Mouse (Mus musculus): ENCODE data around the gene Ano5. TPM values are rescaled to one million over a fixed set of nuclear protein-coding genes. Genes with fewer than 3 reads are reported as not detected.

Ano5 gene
- 0.01 TPM in 1 of 2 replicates, not detected in the other for polyA plus RNA-seq (2016; fragmentation: Nextera tagmentation; extraction: Ambion mirVana)

DNA sequence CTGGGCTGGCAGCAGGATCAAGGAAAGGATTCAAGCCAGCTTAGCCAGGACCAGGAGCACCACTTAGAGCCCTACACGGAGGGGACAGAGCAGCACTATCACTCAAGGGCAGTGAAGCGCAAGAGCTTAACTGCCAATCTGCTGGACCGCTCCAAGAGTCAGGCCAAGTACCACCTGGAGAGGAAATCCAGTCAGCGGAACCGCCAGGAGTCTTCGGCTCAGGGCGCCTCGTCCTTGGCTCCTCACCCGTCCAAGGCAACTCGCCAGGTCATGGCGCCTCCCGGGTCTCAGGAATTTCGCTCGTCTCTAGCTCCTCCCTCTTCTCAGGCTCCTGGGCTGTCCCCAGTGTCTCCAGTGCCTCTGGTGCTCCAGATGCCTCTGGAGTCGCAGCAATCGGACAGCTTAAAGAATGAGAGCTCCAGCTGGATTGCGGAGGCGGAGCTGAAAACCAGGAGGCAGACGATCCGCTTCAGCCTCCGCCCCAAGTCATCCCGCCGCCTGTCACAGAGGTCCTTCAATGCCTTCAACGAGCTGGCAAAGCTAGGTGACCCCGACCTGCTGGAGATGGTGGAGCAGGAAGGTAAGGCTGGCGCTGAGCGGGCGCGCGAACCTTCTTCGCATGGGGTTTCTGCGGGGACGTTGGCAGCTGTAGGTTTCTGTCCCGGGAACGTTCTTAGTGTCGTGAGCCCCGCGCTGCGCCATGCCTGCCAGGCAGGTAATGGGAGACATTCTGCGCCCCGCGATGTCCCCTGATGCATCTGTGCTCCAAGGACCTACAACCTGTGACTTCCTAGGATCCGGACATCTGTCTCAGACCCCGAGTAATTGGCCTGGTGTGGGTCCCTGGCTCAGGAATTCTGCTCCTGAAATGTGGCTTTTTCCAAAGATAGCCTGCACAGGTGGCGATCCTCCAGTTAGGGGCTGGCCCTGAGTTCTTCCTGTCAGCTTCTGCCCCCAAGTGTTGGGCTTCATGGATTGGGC is at the start of gene Ano5:
Ano5 (plus strand) TSS at position 359 of the 981 bp plus-strand sequence.
- DNase-seq (ENCODE audit: low spot score): peak; percentile 53
- Histone ChIP-seq H3K27ac (peak within 1 kb of the TSS; percentile 14; the same call in 1 of the 2 replicates), H3K36me3 (no peaks in the 10 kb centered on the region), H3K27me3 (ENCODE audit: low read depth, poor library complexity, severe bottlenecking) (peaks cover 34% of the 10 kb centered on the region), H3K9me3 (replicated peaks) (no peaks in the 10 kb centered on the region), H3K4me3 (peak within 1 kb of the TSS; percentile 54), H3K4me1 (peaks cover 11% of the 10 kb centered on the region)
- 3% methylated on average over 45 of the region's 45 CpGs for WGBS

DNA sequence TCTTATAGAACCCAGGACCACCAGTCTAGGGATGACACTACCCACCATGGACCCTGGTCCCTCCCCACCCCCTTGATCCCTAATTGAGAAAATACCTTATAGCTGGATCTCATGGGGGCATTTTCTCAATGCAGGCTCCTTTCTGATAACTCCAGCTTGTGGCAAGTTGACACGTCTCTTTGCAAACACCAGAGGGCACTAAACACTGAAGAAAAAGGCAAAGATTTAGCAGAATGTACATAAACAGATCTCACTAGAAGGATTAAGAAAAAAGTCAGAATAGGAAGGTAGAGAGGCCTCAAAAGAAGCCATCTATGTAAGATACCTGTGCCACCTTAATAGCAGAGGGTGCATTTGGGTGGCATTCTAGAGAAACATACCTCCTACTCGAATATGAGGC is 11.4 kb upstream of the Ano5 start:
- Histone ChIP-seq H3K27ac (no peak overlapping the region), H3K36me3 (no peaks in the 10 kb centered on the region), H3K4me3 (no peak overlapping the region), H3K4me1 (peaks cover 5% of the 10 kb centered on the region; the same call in 1 of the 2 replicates), H3K9me3 (replicated peaks) (no peaks in the 10 kb centered on the region), H3K27me3 (ENCODE audit: low read depth, poor library complexity, severe bottlenecking) (no peaks in the 10 kb centered on the region)
- no peak for DNase-seq (ENCODE audit: low spot score)
- 43% methylated on average over 2 of the region's 2 CpGs for WGBS

DNA sequence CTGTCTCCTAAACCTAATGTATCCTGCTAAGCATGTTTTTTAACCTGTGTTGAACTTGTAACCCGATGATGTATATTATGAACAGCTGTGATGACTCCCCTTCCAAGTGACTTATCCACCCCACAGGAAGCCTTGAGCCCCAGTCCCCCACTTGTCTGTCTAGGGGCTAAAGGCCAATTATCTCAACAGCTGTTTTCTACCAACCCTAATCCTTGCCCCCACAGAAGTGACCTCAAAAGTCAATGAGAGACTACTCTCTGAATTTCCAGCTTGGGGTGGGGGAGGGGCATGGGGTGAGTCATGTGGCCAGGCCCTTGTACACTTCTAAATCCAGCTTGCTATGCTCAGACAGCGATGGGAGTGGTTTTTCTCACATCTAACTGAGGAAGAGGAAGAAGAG is 6.9 kb upstream of the Ano5 start:
- 40% methylated on average over 2 of the region's 2 CpGs for WGBS
- peaks cover 5% of the 10 kb centered on the region; the same call in 1 of the 2 replicates for H3K4me1 ChIP-seq
- H3K9me3 ChIP-seq (replicated peaks): no peaks in the 10 kb centered on the region
- H3K36me3 ChIP-seq: no peaks in the 10 kb centered on the region
- H3K4me3 ChIP-seq: no peak overlapping the region
- no peak for DNase-seq (ENCODE audit: low spot score)
- H3K27ac ChIP-seq: no peak overlapping the region
- no peaks in the 10 kb centered on the region for H3K27me3 ChIP-seq (ENCODE audit: low read depth, poor library complexity, severe bottlenecking)

DNA sequence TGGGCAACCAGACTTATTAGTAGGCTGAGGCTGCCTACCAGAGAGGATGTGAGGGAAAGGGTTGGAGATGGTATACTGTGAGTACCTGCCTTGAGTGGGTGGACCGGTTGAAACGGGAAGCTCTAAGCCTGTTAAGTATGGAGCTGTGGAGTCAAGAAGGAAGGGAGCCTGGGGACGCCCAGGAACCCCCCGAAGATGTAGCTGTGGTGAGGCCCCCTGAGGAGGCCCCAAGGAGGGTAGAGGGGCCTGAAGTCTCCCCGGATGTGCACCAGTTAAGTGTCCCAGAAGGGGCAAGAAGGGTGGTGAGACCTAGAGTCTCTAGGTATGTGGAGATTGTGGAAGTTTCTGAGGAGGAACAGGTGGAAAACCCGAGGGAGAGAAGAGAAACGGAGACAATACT is 682 bp upstream of the Ano5 start:
- no peak for DNase-seq (ENCODE audit: low spot score)

DNA sequence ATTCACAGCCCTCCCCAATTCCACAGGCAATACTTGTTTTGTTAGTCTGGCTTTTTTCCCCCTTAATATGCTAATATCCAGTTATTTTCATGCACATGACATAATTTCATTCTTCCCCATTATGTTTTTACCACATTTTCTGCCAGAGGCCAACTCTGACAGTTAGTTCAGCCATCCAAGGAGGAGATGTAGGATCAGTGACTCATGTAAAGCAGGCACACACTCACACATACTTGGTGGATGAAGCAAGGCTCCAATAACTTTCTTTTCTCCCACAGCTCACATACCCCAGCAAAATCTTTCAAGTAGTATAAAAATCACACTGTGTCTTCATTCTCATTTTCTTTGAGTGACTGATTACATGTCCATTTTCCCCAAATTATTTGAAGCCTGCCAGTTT is 28.5 kb downstream of the Ano5 start:
- no peak overlapping the region for H3K27ac ChIP-seq
- H3K27me3 ChIP-seq (ENCODE audit: low read depth, poor library complexity, severe bottlenecking): no peaks in the 10 kb centered on the region
- H3K4me3 ChIP-seq: no peak overlapping the region
- no peak for DNase-seq (ENCODE audit: low spot score)
- H3K36me3 ChIP-seq: no peaks in the 10 kb centered on the region
- no peaks in the 10 kb centered on the region for H3K4me1 ChIP-seq
- H3K9me3 ChIP-seq (replicated peaks): no peaks in the 10 kb centered on the region

More for the DNA sequence above, 682 bp upstream of the Ano5 start:
- Histone ChIP-seq H3K4me3 (no peak overlapping the region), H3K27ac (no peak overlapping the region), H3K27me3 (ENCODE audit: low read depth, poor library complexity, severe bottlenecking) (peaks cover 34% of the 10 kb centered on the region), H3K4me1 (peaks cover 11% of the 10 kb centered on the region), H3K9me3 (replicated peaks) (no peaks in the 10 kb centered on the region), H3K36me3 (no peaks in the 10 kb centered on the region)
- WGBS: 81% methylated on average over 7 of the region's 7 CpGs

DNA sequence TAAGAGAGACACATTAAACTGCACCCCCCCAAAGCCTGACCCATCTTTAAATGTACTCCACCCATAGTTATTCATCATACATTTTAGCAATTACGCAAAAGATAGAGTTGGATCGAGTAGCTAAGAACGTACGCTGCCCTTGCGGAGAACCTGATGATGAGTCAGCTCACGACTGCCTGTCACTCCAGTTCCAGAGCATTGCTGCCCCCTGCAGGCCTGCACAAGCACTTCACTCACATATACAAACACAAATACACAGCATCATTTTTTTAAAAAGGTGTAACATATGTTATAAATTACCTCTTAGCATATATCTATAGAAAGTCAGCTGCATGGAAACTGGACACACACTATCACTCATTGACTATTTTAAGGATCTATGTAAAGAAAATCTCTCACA is 29.9 kb downstream of the Ano5 start:
- Histone ChIP-seq H3K4me1 (no peaks in the 10 kb centered on the region), H3K9me3 (replicated peaks) (no peaks in the 10 kb centered on the region), H3K36me3 (no peaks in the 10 kb centered on the region), H3K27ac (no peak overlapping the region), H3K4me3 (no peak overlapping the region), H3K27me3 (ENCODE audit: low read depth, poor library complexity, severe bottlenecking) (no peaks in the 10 kb centered on the region)
- peak; percentile 34 for DNase-seq (ENCODE audit: low spot score)
- WGBS: 66% methylated on average over 6 of the region's 6 CpGs

DNA sequence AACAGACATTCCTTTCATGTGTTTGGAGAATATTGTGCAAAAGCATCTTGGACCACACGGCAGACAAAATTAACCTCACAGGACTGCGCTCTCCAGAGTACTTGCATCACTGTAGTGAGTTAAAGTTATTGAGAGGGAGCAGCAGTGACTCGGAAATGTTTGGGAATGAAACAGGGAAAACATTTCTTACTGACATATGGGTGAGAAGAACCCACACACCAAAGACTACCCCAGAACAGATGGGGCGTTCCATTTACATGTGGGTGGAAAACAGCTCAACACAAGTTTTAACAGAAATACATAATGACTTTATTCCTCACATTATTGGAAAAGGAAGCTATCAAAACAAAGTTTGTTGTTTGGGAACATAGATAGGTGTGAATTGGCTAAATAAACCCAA is 89.2 kb downstream of the Ano5 start:
- H3K9me3 ChIP-seq (replicated peaks): no peaks in the 10 kb centered on the region
- H3K36me3 ChIP-seq: no peaks in the 10 kb centered on the region
- H3K4me1 ChIP-seq: no peaks in the 10 kb centered on the region
- no peak overlapping the region for H3K27ac ChIP-seq
- 90% methylated on average over 4 of the region's 4 CpGs for WGBS
- no peak for DNase-seq (ENCODE audit: low spot score)
- no peak overlapping the region for H3K4me3 ChIP-seq
- H3K27me3 ChIP-seq (ENCODE audit: low read depth, poor library complexity, severe bottlenecking): no peaks in the 10 kb centered on the region

DNA sequence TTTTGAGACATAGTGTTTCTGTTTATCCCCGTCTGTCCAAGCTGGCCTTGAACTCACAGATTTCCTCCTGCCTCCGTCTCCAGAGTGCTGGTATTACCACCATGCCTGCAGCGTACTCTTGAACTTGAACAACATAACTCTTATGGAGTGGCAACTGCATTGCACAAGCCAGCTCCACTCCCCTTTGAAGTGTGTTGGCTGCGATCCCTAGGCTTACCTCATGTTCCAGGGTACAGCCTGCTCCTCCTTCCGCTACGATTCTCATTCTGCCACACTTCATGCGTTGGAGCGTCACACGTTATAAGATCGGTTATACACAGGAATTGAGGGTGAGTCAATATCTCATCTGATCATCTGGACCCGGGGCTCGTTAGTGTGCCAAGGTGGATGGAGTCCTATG is 92.9 kb downstream of the Ano5 start:
- WGBS: 92% methylated on average over 12 of the region's 12 CpGs
- no peaks in the 10 kb centered on the region for H3K9me3 ChIP-seq (replicated peaks)
- H3K4me1 ChIP-seq: no peaks in the 10 kb centered on the region
- H3K4me3 ChIP-seq: no peak overlapping the region
- no peaks in the 10 kb centered on the region for H3K27me3 ChIP-seq (ENCODE audit: low read depth, poor library complexity, severe bottlenecking)
- no peak for DNase-seq (ENCODE audit: low spot score)
- H3K36me3 ChIP-seq: no peaks in the 10 kb centered on the region
- H3K27ac ChIP-seq: no peak overlapping the region

DNA sequence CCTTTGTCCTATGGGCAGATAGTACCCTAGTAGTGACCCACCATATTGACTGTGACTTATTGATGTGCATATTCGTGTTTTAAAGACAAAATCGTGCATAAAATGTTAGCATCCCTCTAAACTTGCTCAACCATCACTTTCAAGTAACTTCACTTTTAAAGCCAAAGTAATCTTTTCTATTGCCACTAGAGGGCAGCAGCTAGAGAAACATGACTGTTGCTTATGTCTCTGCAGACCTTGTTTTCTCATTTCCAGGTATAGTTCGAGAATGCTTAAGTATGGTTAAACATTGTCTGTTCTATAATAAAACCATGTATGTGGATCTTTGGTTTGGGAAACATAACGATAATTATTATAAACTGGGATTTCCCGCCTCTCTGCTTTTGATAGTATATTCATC is 103.6 kb downstream of the Ano5 start:
- 39% methylated on average over 5 of the region's 5 CpGs for WGBS
- Histone ChIP-seq H3K4me1 (no peaks in the 10 kb centered on the region), H3K9me3 (replicated peaks) (no peaks in the 10 kb centered on the region; the same call in 1 of the 2 replicates), H3K4me3 (no peak overlapping the region), H3K36me3 (no peaks in the 10 kb centered on the region), H3K27me3 (ENCODE audit: low read depth, poor library complexity, severe bottlenecking) (no peaks in the 10 kb centered on the region), H3K27ac (no peak overlapping the region)
- DNase-seq (ENCODE audit: low spot score): no peak

DNA sequence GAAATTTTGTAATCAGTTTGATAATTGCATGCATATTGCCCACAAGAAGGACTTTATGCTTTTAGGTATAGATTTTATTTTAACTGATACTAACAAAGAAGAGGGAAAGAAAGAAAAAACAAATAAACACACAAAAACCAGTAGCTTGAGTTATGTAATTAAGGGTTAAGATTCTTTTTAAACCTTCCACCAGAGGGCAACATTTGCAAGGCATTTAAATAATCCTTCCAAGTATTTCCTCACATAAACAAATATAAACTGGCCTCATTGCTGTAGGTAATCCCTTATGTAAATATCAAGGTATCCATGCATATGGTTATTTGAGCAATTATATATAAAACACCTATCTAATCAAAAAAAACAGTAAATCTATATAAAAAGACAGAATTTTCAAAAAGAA is 107.1 kb downstream of the Ano5 start:
- Histone ChIP-seq H3K27me3 (ENCODE audit: low read depth, poor library complexity, severe bottlenecking) (peaks cover 30% of the 10 kb centered on the region), H3K27ac (no peak overlapping the region), H3K36me3 (no peaks in the 10 kb centered on the region), H3K4me3 (no peak overlapping the region), H3K4me1 (no peaks in the 10 kb centered on the region), H3K9me3 (replicated peaks) (no peaks in the 10 kb centered on the region)
- DNase-seq (ENCODE audit: low spot score): no peak

DNA sequence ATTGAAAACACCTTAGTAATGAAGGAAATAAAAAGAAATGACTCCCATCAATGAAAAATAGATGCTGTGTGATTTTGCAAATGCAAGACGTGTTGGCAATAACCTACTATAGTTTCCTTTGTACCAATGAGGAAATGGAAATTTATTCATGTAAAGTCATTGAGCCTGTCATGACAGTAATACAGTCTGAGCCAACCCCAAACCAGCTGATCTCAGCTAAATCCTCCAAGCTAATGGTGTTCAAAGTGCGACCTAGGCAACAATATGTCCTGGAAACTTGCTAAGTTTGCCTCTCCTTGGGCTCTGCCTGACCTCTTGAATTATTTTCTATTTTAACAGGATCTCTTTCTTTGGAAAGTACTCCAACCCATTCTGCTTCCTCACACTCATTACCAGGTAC is 107.6 kb downstream of the Ano5 start:
- no peak for DNase-seq (ENCODE audit: low spot score)
- WGBS: 42% methylated on average over 2 of the region's 2 CpGs

DNA sequence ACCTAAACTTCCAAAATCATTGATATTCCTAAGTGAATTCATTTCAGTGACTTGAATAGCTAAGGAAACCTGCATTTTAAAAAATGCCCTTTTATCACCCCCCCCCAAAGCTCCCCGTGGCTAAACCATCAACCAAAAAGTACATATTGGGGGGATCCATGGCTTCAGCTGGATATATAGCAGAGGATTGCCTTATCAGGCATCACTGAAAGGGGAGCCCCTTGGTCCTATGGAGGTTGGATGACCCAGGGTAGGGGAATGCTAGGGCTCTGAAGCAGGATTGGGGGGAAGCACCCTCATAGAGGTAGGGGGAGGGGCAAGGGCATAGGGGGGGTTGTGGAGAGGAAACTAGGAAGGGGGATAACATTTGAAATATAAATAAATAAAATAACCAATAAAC is 109.1 kb downstream of the Ano5 start:
- Histone ChIP-seq H3K4me1 (no peaks in the 10 kb centered on the region; the same call in 1 of the 2 replicates), H3K4me3 (no peak overlapping the region), H3K36me3 (no peaks in the 10 kb centered on the region), H3K27me3 (ENCODE audit: low read depth, poor library complexity, severe bottlenecking) (peaks cover 51% of the 10 kb centered on the region), H3K9me3 (replicated peaks) (no peaks in the 10 kb centered on the region), H3K27ac (no peak overlapping the region)
- 47% methylated on average over 1 of the region's 1 CpGs for WGBS
- DNase-seq (ENCODE audit: low spot score): no peak

More for the DNA sequence above, 107.6 kb downstream of the Ano5 start:
- Histone ChIP-seq H3K27me3 (ENCODE audit: low read depth, poor library complexity, severe bottlenecking) (peaks cover 35% of the 10 kb centered on the region), H3K27ac (no peak overlapping the region), H3K4me3 (no peak overlapping the region), H3K4me1 (no peaks in the 10 kb centered on the region), H3K36me3 (no peaks in the 10 kb centered on the region), H3K9me3 (replicated peaks) (no peaks in the 10 kb centered on the region)

DNA sequence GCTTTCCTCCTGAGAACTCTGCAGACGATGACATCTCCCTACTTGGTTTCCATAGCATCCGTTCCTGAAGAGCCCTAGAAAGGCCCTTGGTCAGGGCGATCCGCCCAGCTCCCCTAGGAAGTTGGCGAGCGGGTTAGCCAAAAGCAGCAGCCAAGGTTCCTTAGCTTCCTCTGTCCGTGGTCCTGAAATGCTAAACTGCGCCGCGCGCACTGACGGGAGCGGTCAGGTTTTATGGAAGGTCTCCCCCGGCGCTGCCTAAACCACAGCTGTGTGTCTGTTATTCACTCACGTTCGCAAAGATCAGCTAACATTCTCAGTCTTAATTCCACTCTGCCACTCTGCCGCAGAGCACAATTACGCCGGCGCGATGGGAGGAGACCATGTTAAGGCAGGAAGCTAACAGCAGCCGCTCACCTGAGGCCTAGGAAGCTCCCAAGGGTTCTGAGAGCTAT is 110.9 kb downstream of the Ano5 start, which contains the start of gene Slc17a6:
Slc17a6 (plus strand) TSS at position 313 of the 452 bp plus-strand sequence.
- H3K4me1 ChIP-seq: peaks cover 5% of the 10 kb centered on the region
- H3K36me3 ChIP-seq: no peaks in the 10 kb centered on the region
- no peak within 1 kb of the TSS for H3K27ac ChIP-seq
- H3K9me3 ChIP-seq (replicated peaks): no peaks in the 10 kb centered on the region
- peaks cover 68% of the 10 kb centered on the region for H3K27me3 ChIP-seq (ENCODE audit: low read depth, poor library complexity, severe bottlenecking)
- DNase-seq (ENCODE audit: low spot score): peak; percentile 87
- no peak within 1 kb of the TSS for H3K4me3 ChIP-seq
- under 1% methylated on average over 23 of the region's 23 CpGs for WGBS
